Mouse (Mus musculus): Measurements from ENCODE around the gene Gm28363.
"Not testable (repeated sequence)": the region's sequence is repeated elsewhere in the genome, so short reads cannot be mapped to it uniquely, and the experiment has no call there.

The Gm28363 gene

DNA sequence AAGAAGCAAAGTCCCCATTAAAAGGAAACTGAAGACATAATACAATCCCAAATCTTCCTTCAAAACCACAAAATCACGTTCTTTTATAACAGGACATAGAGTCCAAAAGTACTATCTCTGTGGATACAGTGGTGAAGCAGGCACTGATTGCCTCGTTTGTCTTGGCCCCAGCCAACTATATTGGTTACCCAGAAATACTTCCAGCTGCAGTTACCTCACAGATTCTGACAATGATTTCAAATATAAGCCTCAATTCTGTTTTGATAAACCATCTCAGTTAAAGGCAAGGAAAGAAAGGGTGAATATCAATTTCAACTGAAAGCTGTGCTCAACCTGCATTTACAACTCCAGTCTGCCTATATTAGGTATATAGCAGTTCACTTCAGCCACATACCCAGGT is at the start of gene Gm28363:
Gm28363 (plus strand) TSS at position 301 of the 400 bp plus-strand sequence.
- not testable (repeated sequence) for ATAC-seq (ENCODE audit: low TSS enrichment)

DNA sequence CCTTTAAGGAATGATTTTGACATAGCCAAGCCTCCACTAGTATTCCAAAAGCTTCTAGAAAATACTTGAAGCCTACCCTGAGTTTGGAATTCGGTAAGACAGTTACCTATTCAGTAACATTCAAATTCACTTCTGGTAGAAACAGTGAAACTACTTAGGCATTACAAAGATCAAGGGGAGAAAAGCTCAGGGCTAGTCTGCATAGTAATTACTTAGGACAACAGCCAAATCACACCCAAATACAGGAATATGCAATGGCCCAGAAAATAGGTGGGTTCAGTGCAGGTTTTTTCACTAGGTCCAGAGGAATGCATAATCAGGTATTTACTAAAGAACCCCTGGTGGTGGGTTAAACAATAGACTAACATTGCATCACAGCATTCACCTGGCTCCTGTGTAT is 46.7 kb upstream of the Gm28363 start:
- not testable (repeated sequence) for ATAC-seq (ENCODE audit: low TSS enrichment)

Data from frontal cortex, adult (tissue).